Mouse (Mus musculus): ENCODE results near the gene Serpinb2.

Serpinb2 gene

GRCm38 (mm10) chr1:107581220-107581619 is 70.0 kb downstream of the Serpinb2 start:
- DNase-seq (ENCODE audit: low read depth, low spot score): peak; percentile 89

- DNase-seq (ENCODE audit: low read depth, low spot score): no peak
Observed at GRCm38 (mm10) chr1:107582900-107583299, 71.7 kb downstream of the Serpinb2 start.

GRCm38 (mm10) chr1:107583958-107584376 is 72.7 kb downstream of the Serpinb2 start:
- peak; percentile 27 for DNase-seq (ENCODE audit: low read depth, low spot score)

- DNase-seq (ENCODE audit: low read depth, low spot score): no peak
Observed at GRCm38 (mm10) chr1:107584932-107585331, 73.7 kb downstream of the Serpinb2 start.

All from brain, adult 2 months (tissue).